Mouse (Mus musculus) liver, embryonic 14.5 days (tissue): ENCODE results near the gene Fgfr2. TPM values are rescaled to one million over a fixed set of nuclear protein-coding genes. Genes with fewer than 3 reads are reported as not detected.

Source experiments
- ATAC-seq: fragments of 200-750 bp; cut with Nextera tagmentation; 2 replicates; pipeline ENCODE4 v1.8.0; 2017; ENCODE audit warnings: moderate number of reproducible peaks, mild to moderate bottlenecking, moderate library complexity; ENCODE audit not compliant: insufficient read depth
- DNase-seq, 3 experiments: peaks; one replicate each; pipeline ENCODE4 v3.0.0-alpha.2; 2012 to 2013; ENCODE audit warnings: low read depth in 3 of 3, low spot score in 3 of 3
- H3K27ac ChIP-seq: fragments of 300-500 bp; sonication (generic); 2 replicates; pipeline ENCODE4 v1.5.1; 2014; ENCODE audit warnings: moderate library complexity, mild to moderate bottlenecking, control low read depth, inconsistent platforms
- H3K27me3 ChIP-seq: fragments of 300-500 bp; sonication (generic); 2 replicates; pipeline ENCODE4 v1.6.1; 2014; ENCODE audit warnings: mild to moderate bottlenecking, low read length, moderate library complexity; ENCODE audit not compliant: control insufficient read depth, insufficient read depth
- H3K36me3 ChIP-seq: fragments of 300-500 bp; sonication (generic); replicated peaks from 2 replicates; pipeline ENCODE4 v1.6.1; 2014; ENCODE audit warnings: low read depth; ENCODE audit not compliant: control insufficient read depth, insufficient read depth
- H3K4me1 ChIP-seq, 2 experiments: fragments of 200-500 bp in 1 of 2; fragments of 300-500 bp in 1 of 2; sonication (generic) in 1 of 2; replicated peaks; 2 replicates each; pipeline ENCODE4 v1.6.1; 2012 to 2014; ENCODE audit warnings: antibody characterized with exemption in 1 of 2, inconsistent platforms in 1 of 2, low read length in 1 of 2; ENCODE audit not compliant: control insufficient read depth in 2 of 2, insufficient read depth in 2 of 2
- H3K4me2 ChIP-seq: fragments of 300-500 bp; sonication (generic); 2 replicates; pipeline ENCODE4 v1.6.1; 2014; ENCODE audit warnings: low read depth, mild to moderate bottlenecking, control low read depth, moderate library complexity
- H3K4me3 ChIP-seq, 2 experiments: fragments of 200-500 bp in 1 of 2; fragments of 300-500 bp in 1 of 2; sonication (generic) in 1 of 2; 2 replicates each; pipeline ENCODE4 v1.5.1; 2012 to 2014; ENCODE audit warnings: low read depth in 2 of 2, low read length in 2 of 2, mild to moderate bottlenecking in 2 of 2, control low read depth in 1 of 2, inconsistent platforms in 1 of 2, moderate library complexity in 1 of 2; ENCODE audit not compliant: insufficient read depth in 1 of 2
- H3K9ac ChIP-seq: fragments of 300-500 bp; sonication (generic); replicated peaks from 2 replicates; pipeline ENCODE4 v1.6.1; 2014; ENCODE audit warnings: mild to moderate bottlenecking, control low read depth, moderate library complexity
- H3K9me3 ChIP-seq: fragments of 300-500 bp; sonication (generic); 2 replicates; pipeline ENCODE4 v1.6.1; 2016; ENCODE audit warnings: low read length, mixed read lengths; ENCODE audit not compliant: control insufficient read depth
- CTCF ChIP-seq: IDR thresholded peaks from 2 replicates; pipeline ENCODE4 v1.5.1; 2016; ENCODE audit warnings: antibody characterized with exemption, low read depth, control low read depth
- EP300 ChIP-seq: IDR thresholded peaks from 2 replicates; pipeline ENCODE4 v1.6.1; 2016; ENCODE audit warnings: antibody characterized with exemption, low read depth
- WGBS: fragments of 180-500 bp; shearing (Covaris S2); extraction: QIAGEN DNeasy Blood & Tissue Kit; methylation state at CpG from one replicate; pipeline ENCODE4 v1.1.7; 2014; ENCODE audit not compliant: insufficient replicate concordance; 5-methylcytosine and 5-hydroxymethylcytosine counted together
- polyA plus RNA-seq, 2 experiments: library from polyadenylated mRNA; depleted of rRNA in 1 of 2; stranded (reverse) in 1 of 2; unstranded in 1 of 2; fragments of >200 nt; fragmentation: Nextera tagmentation in 1 of 2; extraction: Ambion mirVana in 1 of 2; gene quantifications; 2 replicates each; pipeline versions ENCODE4 v1.2.1 to v1.2.3; 2012 to 2014

The Fgfr2 gene
- polyA plus RNA-seq, 2 experiments: 7.9 to 8.8 TPM

- DNase-seq (no peak), ATAC-seq (no peak)
- Histone ChIP-seq H3K4me3 (no peak overlapping the region), H3K4me1 (peaks cover 0 to 21% of the 10 kb centered on the region in 2 experiments; a peak in 3 of 4 replicates), H3K9ac (no peak overlapping the region), H3K36me3 (no peaks in the 10 kb centered on the region), H3K9me3 (no peaks in the 10 kb centered on the region), H3K27ac (no peak overlapping the region), H3K27me3 (no peaks in the 10 kb centered on the region), H3K4me2 (no peak overlapping the region)
- WGBS: 36% methylated on average over 3 of the region's 3 CpGs
- no peak for TF ChIP-seq EP300
- TF ChIP-seq CTCF: no peak
Measured at GRCm38 (mm10) chr7:132358250-132358649, 764.9 kb downstream of the Fgfr2 start.

GRCm38 (mm10) chr7:132357841-132358237 is 765.3 kb downstream of the Fgfr2 start:
- DNase-seq: no peak
- H3K4me2 ChIP-seq: no peak overlapping the region
- no peak overlapping the region for H3K27ac ChIP-seq
- 55% methylated on average over 3 of the region's 3 CpGs for WGBS
- H3K9me3 ChIP-seq: no peaks in the 10 kb centered on the region
- H3K9ac ChIP-seq: no peak overlapping the region
- H3K4me1 ChIP-seq: peaks cover 0 to 21% of the 10 kb centered on the region in 2 experiments; a peak in 3 of 4 replicates
- TF ChIP-seq CTCF: no peak
- TF ChIP-seq EP300: no peak
- no peak for ATAC-seq
- no peaks in the 10 kb centered on the region for H3K27me3 ChIP-seq
- H3K4me3 ChIP-seq: no peak overlapping the region
- H3K36me3 ChIP-seq: no peaks in the 10 kb centered on the region

GRCm38 (mm10) chr7:132356881-132357840 is 766.0 kb downstream of the Fgfr2 start:
- Histone ChIP-seq H3K36me3 (no peaks in the 10 kb centered on the region), H3K27me3 (no peaks in the 10 kb centered on the region), H3K9me3 (no peaks in the 10 kb centered on the region), H3K4me1 (peaks cover 0 to 21% of the 10 kb centered on the region in 2 experiments; a peak in 3 of 4 replicates), H3K4me3 (no peak overlapping the region), H3K27ac (no peak overlapping the region), H3K4me2 (no peak overlapping the region), H3K9ac (no peak overlapping the region)
- no peak for TF ChIP-seq EP300
- TF ChIP-seq CTCF: no peak
- ATAC-seq (no peak), DNase-seq (no peak)
- WGBS: 45% methylated on average over 10 of the region's 10 CpGs

- Histone ChIP-seq H3K9me3 (no peaks in the 10 kb centered on the region), H3K27me3 (no peaks in the 10 kb centered on the region), H3K36me3 (no peaks in the 10 kb centered on the region), H3K4me3 (no peak overlapping the region), H3K4me1 (peaks cover 0 to 21% of the 10 kb centered on the region in 2 experiments; a peak in 3 of 4 replicates), H3K9ac (no peak overlapping the region), H3K4me2 (no peak overlapping the region), H3K27ac (no peak overlapping the region)
- TF ChIP-seq CTCF (no peak), EP300 (no peak)
- 52% methylated on average over 8 of the region's 8 CpGs for WGBS
- ATAC-seq (no peak), DNase-seq (no peak)
Measured at GRCm38 (mm10) chr7:132356185-132356584, 767.0 kb downstream of the Fgfr2 start.

GRCm38 (mm10) chr7:132355767-132356166 is 767.4 kb downstream of the Fgfr2 start:
- no peak for ATAC-seq
- H3K27ac ChIP-seq: no peak overlapping the region
- 43% methylated on average over 6 of the region's 6 CpGs for WGBS
- H3K9me3 ChIP-seq: no peaks in the 10 kb centered on the region
- no peak for TF ChIP-seq CTCF
- TF ChIP-seq EP300: no peak
- H3K9ac ChIP-seq: no peak overlapping the region
- H3K36me3 ChIP-seq: no peaks in the 10 kb centered on the region
- H3K4me2 ChIP-seq: no peak overlapping the region
- peaks cover 0 to 21% of the 10 kb centered on the region in 2 experiments; a peak in 3 of 4 replicates for H3K4me1 ChIP-seq
- H3K4me3 ChIP-seq: no peak overlapping the region
- H3K27me3 ChIP-seq: no peaks in the 10 kb centered on the region
- no peak for DNase-seq
